Mouse (Mus musculus): ENCODE measurements around the gene Reep3. TPM values are rescaled to one million over a fixed set of nuclear protein-coding genes. Genes with fewer than 3 reads are reported as not detected.

Reep3 gene
- total RNA-seq, 2 experiments from 2014 or later: 24.9 to 25.1 TPM

- no peak for DNase-seq (ENCODE audit: extremely low spot score in 1 of 2, low spot score in 2 of 2)
- intact Hi-C loops (cut with DNase I): no loop called here
These were observed 6.1 kb downstream of the Reep3 start for GRCm38 (mm10) chr10:67090611-67091010.

DNA sequence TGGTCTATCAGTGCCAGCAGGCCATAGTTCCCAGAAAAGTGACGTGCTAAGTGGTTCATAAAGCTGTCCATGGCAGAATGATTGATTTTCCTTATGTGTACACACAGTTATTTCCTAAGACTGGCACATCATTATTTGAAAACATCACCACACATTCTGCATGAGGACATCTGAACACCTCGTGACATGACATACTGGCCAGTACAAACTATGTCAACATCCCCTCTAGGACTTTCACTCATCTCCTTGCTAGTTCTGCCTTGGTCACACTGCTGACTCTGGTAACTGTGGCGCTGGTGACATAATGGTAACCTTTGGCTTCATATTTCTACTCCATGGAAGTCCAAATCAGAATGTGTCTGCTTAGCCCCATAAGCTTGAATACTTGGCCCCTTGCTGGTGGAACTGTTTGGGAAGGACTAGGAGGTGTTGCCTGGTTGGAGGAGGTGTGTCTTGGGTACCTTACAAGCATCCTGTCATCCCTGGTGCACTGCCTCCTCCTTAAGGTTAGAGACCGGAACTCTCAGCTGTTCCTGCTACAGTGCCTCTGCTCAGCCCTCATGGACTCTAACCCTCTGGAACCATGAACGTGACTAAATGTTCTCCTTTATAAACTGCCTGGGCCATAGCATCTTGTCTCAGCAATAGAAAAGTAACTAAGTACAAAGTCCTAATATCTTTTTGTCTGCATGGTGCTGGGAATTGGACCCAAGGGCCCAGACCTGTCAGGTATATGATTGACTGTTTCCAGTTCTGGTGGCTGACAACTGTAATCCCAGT lies 9.1 kb downstream of the Reep3 start:
- no peak for DNase-seq (ENCODE audit: extremely low spot score in 1 of 2, low spot score in 2 of 2)
- intact Hi-C loops (cut with DNase I): no loop called here

DNA sequence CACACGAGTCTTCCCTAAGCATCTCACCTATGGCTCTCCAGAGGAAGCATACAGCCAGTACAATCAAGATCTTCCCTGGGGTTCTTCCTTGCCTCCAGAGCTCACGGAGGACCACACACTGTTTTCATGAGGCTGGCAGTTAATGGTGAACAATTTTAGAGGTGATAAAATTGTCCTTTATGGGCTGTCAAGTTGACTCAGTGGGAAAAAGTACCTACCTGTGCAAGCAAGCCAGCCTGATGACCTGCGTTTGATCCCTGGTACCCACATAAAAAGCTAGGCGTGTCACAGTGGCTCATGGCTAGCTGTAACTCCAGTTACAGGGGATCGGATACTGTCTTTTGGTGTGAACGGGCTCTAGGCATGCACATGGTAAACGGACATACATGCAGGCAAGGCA lies 10.8 kb downstream of the Reep3 start:
- intact Hi-C loops (cut with DNase I): no loop called here
- DNase-seq (ENCODE audit: extremely low spot score in 1 of 2, low spot score in 2 of 2): no peak

DNA sequence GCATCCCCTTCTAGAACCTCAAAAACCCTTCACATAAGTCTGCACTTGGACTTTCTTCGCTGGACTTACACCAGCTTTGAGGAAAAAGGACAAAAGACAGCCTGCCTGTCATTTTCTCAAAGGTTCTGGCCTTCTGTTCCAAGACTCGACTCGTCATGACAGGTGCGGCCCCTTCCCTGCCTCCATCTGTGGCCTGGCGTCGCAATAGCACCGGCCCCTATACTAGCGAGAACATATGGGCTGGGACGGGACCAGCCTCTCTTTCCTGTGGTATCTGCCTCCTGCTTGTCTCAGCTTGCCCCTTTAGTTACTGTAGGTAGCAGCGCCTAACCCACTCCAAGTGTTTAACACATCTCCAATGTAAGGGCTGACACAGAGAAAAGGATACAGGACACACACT lies 11.6 kb downstream of the Reep3 start:
- DNase-seq (ENCODE audit: extremely low spot score in 1 of 2, low spot score in 2 of 2): no peak
- intact Hi-C loops (cut with DNase I): no loop called here

DNA sequence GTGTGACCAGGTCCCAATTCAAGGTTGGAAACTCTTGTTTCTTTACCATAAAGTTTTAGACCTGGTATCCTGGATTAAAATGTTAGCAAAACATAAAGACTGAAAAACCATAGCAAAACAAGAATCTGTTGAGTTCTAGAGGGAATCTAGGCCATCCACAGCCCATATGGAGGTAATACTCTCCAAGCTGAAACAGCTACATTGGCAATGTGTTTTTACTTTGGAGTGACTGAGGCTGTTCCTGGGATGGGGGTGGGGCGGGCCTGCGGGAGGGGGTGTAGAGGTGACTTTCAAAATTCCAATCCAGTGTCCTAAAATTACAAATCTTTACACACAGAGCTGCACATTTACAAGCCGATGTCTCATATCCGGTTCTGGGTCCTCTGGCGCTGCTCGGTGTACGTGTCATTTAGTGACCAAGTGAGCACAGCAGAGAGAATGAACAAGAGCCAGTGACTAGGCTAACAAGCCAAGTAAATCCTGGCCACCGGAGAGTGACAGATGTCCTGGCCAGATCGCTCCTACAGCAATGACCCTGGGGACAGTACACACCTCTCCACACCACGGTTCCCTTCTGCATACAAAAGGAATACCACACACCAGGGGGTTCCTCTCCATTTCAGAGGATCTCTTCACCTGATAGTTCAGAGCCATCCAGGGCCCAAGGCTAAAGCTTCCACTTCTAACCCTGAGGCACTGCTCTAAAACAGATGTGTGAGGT lies 13.1 kb downstream of the Reep3 start:
- intact Hi-C loops (cut with DNase I): no loop called here
- DNase-seq (ENCODE audit: extremely low spot score in 1 of 2, low spot score in 2 of 2): no peak

DNA sequence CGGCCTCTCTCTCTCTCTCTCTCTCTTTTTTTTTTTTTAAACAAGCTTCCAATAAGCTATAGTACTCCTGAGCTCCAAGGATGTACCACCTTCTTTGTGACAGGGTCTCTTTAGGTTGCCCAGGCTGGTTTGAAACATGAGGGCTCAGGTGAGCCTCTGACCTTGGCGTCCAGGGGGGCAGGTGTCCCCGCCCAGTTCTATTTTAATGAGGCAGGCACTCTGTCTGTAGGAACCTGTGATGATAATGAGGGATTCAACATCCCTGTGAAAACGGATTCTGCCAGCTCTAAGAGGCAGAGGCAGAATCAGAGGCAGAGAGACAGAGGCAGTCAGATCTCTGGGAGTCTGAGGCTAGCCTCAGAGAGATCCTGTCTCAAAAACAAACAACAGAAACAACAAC lies 14.2 kb downstream of the Reep3 start:
- intact Hi-C loops (cut with DNase I): no loop called here

GRCm38 (mm10) chr10:67081206-67082007 lies 15.3 kb downstream of the Reep3 start:
- intact Hi-C loops (cut with DNase I): no loop called here
- no peak for DNase-seq (ENCODE audit: extremely low spot score in 1 of 2, low spot score in 2 of 2)

More for the DNA sequence above, 14.2 kb downstream of the Reep3 start:
- no peak for DNase-seq (ENCODE audit: extremely low spot score in 1 of 2, low spot score in 2 of 2)

DNA sequence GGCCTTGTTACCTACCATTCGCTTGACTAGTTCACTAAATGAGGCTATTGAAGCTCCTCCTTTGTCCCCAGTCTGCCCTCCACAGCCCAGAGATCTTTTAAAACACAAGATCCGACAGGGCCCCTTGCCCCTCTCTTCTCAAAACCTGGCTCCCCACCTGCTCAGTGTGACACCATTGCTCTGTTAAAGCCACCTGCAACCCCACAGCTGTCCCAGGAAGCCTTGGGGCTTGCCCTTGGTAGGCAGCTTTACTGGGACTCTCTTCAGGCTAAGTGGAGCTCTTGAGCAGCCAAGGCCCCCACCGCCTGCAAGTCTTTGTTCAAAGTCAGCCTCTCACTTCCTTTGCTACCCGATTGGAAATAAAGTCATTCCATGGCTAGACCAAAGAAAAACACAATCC lies 17.7 kb downstream of the Reep3 start:
- intact Hi-C loops (cut with DNase I): no loop called here
- no peak for DNase-seq (ENCODE audit: extremely low spot score in 1 of 2, low spot score in 2 of 2)

DNA sequence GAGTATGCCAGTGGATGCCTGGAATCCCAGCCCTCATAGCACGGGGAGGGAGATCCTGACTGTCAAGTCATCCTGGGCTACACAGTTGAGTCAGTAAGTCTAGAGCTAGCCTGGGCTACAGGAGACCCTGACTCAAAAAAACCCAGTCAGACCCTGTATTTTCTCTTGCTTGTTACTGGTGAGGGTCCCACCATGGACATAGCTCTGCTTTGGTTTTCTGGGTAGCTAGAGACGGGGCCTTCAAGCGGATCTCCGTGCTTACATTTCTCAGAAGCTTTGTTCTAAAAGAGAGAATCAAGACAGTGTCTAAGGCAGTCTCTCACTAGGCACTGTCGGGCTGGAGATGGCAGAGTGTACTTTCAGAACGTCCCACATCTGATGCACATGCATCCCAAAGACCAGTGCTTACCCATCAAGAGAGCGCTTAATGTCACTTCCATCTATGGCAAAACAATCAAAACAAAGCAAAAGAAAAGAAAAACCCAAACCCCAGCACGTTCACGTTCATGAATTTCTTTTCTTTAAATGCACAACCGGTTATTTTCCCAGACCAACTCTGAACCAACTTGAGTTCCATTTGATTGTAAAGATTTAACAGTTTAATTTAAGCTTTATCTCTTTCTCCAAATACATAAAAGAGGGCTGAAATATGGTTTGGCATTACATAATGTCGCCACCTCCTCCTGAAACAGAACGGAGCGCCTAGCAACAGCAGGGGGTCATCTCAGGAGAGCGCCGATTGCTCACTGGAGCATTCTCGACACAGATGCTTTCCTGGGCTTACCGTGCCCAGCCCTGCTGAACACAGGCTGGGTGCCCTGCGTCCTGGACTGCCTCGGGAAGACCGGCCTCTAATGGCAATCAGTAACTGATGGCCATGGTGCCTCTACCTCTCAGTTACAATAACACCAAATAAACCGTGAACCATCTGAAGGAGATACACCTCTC lies 20.5 kb downstream of the Reep3 start:
- intact Hi-C loops (cut with DNase I): no loop called here
- peak; percentile 69 to 77 for DNase-seq (ENCODE audit: extremely low spot score in 1 of 2, low spot score in 2 of 2)

GRCm38 (mm10) chr10:67073577-67073976 lies 23.2 kb downstream of the Reep3 start:
- intact Hi-C loops (cut with DNase I): no loop called here
- DNase-seq (ENCODE audit: extremely low spot score in 1 of 2, low spot score in 2 of 2): no peak

DNA sequence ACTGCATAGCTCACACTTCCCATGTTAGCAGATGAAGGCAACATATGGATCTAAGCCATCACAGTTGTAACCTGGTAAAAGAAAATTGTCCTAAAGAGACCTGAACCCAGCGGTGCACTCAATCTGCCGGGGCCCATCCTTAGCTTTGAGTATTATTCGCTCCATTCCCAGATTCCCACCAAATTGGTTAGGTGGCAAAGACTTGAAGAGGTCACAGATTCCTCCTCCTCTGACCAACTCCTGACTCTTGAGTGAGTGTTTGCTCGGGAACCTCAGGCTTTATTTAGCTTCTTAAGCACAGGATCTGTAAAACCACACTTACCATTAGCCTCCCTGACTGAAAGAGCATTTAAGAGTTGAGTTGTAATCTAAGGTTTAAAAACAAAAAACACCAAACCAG lies 24.1 kb downstream of the Reep3 start:
- intact Hi-C loops (cut with DNase I): no loop called here
- no peak for DNase-seq (ENCODE audit: extremely low spot score in 1 of 2, low spot score in 2 of 2)

- intact Hi-C loops (cut with DNase I): no loop called here
- no peak for DNase-seq (ENCODE audit: extremely low spot score in 1 of 2, low spot score in 2 of 2)
These were observed 24.9 kb downstream of the Reep3 start for GRCm38 (mm10) chr10:67071884-67072283.

- intact Hi-C loops (cut with DNase I): no loop called here
- no peak for DNase-seq (ENCODE audit: extremely low spot score in 1 of 2, low spot score in 2 of 2)
These were observed 25.4 kb downstream of the Reep3 start for GRCm38 (mm10) chr10:67071389-67071788.

DNA sequence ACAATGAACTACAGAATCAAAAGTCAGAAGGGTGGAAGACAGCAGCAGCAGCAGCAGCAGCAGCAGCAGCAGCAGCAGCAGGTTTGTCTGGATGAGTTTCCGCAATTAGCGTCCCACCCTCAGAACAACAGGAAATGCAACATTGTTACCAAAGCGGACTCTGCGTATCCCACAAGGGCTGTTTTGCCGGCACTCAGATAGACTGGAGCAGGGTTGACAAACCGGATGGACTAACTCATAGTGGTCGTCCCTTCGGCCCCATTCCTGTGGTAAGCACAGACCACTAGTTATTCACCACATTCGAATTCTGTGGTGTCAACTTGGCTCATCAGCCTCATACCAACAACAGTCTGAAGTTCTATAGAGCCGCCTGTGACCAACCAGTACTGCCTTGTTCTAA lies 27.7 kb downstream of the Reep3 start:
- DNase-seq (ENCODE audit: extremely low spot score in 1 of 2, low spot score in 2 of 2): no peak
- intact Hi-C loops (cut with DNase I): no loop called here

- no peak for DNase-seq (ENCODE audit: extremely low spot score in 1 of 2, low spot score in 2 of 2)
These were observed 30.3 kb downstream of the Reep3 start for GRCm38 (mm10) chr10:67066421-67066820.

DNA sequence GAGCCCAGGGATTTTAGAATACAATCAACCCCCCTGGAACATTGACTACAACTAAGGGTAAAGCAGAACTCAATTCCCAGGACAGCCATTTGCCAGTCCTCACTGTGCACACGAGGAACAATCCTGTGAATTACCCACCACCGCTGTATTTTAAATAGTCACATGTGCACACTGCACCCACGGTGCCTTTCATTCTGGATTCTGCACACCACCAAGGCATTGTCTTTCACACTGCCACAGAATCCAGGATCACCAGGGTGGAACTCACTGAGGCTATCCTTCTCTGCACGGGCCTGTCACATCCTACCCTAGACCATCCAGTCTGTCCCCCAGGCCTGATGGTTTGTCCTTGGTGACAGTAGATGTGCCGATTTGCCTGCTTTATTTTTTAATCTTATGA lies 30.8 kb downstream of the Reep3 start:
- no peak for DNase-seq (ENCODE audit: extremely low spot score in 1 of 2, low spot score in 2 of 2)
- intact Hi-C loops (cut with DNase I): no loop called here

More at GRCm38 (mm10) chr10:67066421-67066820, 30.3 kb downstream of the Reep3 start:
- intact Hi-C loops (cut with DNase I): no loop called here

DNA sequence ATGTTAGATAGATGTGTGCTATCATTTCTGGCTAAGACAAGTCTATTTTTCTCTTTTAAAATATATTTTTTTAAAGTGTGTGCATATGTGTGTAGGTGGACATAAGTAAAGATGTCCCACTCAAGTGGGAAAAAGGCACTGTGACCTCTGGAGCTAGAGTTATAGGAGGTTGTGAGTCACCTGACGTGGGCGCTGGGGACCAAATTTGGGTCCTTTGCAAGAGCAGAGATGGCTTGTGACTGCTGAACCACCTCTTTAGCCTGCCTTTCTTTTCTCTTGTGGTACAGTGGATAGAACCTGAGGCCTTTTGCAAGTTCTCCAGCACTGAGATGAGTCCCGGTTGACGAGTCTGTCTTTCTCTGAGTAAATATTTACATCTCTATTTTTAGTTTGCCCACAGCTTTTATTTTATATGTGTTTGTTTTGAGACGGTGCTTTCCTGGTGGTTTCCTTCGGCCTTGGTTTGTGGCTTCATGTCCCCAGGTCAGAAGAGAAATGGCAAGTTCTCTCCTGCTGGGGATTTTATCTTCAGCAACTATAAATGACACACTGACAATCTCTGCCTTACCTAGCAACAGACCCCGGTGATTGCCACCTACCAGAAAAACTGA lies 31.4 kb downstream of the Reep3 start:
- no peak for DNase-seq (ENCODE audit: extremely low spot score in 1 of 2, low spot score in 2 of 2)
- intact Hi-C loops (cut with DNase I): no loop called here

- intact Hi-C loops (cut with DNase I): no loop called here
These were observed 34.9 kb downstream of the Reep3 start for GRCm38 (mm10) chr10:67061823-67062222.

More at GRCm38 (mm10) chr10:67061823-67062222, 34.9 kb downstream of the Reep3 start:
- DNase-seq (ENCODE audit: extremely low spot score in 1 of 2, low spot score in 2 of 2): no peak

All from left cerebral cortex, postnatal 10 days (tissue).